Mouse (Mus musculus): ENCODE measurements around the gene Psmb7. TPM values are rescaled to one million over a fixed set of nuclear protein-coding genes. Genes with fewer than 3 reads are reported as not detected.

Psmb7 gene
- polyA plus RNA-seq, 1 experiment from 2014 or later: 234 TPM

GRCm38 (mm10) chr2:38560296-38561227 lies 83.3 kb downstream of the Psmb7 start:
- H3K36me3 ChIP-seq (ENCODE audit: control insufficient read depth, insufficient read depth, low read length): peaks cover 19% of the 10 kb centered on the region
- H3K9ac ChIP-seq (ENCODE audit: low read depth, low read length): no peak overlapping the region
- H3K27me3 ChIP-seq (replicated peaks; ENCODE audit: control insufficient read depth, insufficient read depth, low read length): no peaks in the 10 kb centered on the region
- 0 out of 2 replicates have a peak, but pooled peaks have one; percentile 16 for ATAC-seq
- H3K4me2 ChIP-seq (ENCODE audit: low read depth, low read length): no peak overlapping the region
- no peaks in the 10 kb centered on the region for H3K9me3 ChIP-seq (ENCODE audit: control insufficient read depth, low read length)
- H3K4me3 ChIP-seq (ENCODE audit: low read length): no peak overlapping the region
- no peak overlapping the region for H3K27ac ChIP-seq (ENCODE audit: low read length)
- WGBS: 74% methylated on average over 17 of the region's 17 CpGs
- H3K4me1 ChIP-seq (ENCODE audit: control insufficient read depth, insufficient read depth, low read length): no peaks in the 10 kb centered on the region

DNA sequence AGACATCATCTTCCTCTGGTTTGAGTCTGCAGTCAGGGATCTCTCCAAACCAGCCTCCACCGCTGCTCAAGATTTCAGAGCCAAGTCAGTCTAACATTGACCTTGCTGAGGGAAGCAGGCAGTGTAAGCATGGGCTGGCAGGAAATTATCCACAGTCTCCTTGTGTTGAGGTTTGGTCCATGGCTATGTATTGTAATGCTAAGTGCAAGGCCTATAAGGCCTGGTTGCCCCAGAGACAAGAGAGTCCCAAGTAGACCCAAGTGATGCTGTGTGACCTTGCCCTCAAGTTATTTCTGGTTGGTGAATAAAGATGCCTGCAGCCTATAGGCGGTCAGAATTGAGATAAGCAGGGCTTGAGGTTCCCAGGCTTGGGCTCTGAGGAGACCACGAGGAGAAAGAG lies 87.2 kb downstream of the Psmb7 start:
- ATAC-seq: no peak
- Histone ChIP-seq H3K9me3 (ENCODE audit: control insufficient read depth, low read length) (no peaks in the 10 kb centered on the region), H3K9ac (ENCODE audit: low read depth, low read length) (no peak overlapping the region), H3K4me3 (ENCODE audit: low read length) (no peak overlapping the region), H3K4me2 (ENCODE audit: low read depth, low read length) (no peak overlapping the region), H3K36me3 (ENCODE audit: control insufficient read depth, insufficient read depth, low read length) (peaks cover 11% of the 10 kb centered on the region), H3K27ac (ENCODE audit: low read length) (no peak overlapping the region), H3K27me3 (replicated peaks; ENCODE audit: control insufficient read depth, insufficient read depth, low read length) (no peaks in the 10 kb centered on the region), H3K4me1 (ENCODE audit: control insufficient read depth, insufficient read depth, low read length) (0 out of 2 replicates have a peak, but pooled peaks cover 3% of the 10 kb centered on the region)
- 88% methylated on average over 3 of the region's 3 CpGs for WGBS

- 89% methylated on average over 4 of the region's 4 CpGs for WGBS
Observed at GRCm38 (mm10) chr2:38555659-38556058, 88.2 kb downstream of the Psmb7 start.

DNA sequence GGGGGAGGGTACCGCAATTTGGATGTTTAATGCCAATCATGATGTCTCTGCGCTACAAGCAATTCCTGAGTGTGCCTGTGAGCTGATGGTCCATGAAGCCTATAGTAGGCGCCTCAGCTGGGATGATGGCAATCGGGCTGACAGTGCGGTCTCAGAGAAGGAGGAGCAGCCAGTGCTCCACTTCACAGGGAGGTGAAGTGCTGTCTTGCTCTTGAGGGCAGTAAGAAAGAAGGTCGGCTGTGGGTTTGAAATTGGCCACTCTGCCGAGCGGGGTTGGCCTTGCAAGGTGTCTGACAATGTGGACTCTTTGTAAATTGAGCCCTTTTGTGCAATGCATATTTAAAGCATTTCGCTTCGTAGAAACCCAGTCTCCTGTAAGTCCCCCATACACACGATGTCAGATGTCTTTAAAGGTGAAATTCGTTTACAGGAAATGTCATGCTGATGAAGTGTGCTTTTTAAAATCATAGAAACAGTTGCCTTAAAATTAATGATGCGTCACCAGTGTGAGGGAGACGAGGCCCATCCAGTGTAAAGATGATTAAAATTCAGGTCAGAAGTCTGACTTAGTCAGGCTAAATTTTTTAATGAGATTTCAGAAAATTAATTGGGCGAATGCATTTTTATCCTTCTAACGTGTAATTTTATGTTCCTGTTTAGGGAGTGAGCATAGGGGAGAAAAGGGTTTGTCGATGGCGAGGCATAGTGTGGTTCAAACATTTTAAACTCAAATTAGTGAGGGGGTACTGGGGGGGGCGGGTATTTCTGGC lies 89.5 kb downstream of the Psmb7 start:
- Histone ChIP-seq H3K27ac (ENCODE audit: low read length) (no peak overlapping the region), H3K9me3 (ENCODE audit: control insufficient read depth, low read length) (no peaks in the 10 kb centered on the region), H3K4me3 (ENCODE audit: low read length) (no peak overlapping the region), H3K27me3 (replicated peaks; ENCODE audit: control insufficient read depth, insufficient read depth, low read length) (no peaks in the 10 kb centered on the region), H3K9ac (ENCODE audit: low read depth, low read length) (no peak overlapping the region), H3K36me3 (ENCODE audit: control insufficient read depth, insufficient read depth, low read length) (peaks cover 8% of the 10 kb centered on the region), H3K4me1 (ENCODE audit: control insufficient read depth, insufficient read depth, low read length) (0 out of 2 replicates have a peak, but pooled peaks cover 3% of the 10 kb centered on the region), H3K4me2 (ENCODE audit: low read depth, low read length) (no peak overlapping the region)
- 62% methylated on average over 19 of the region's 19 CpGs for WGBS
- no peak for ATAC-seq

More at GRCm38 (mm10) chr2:38555659-38556058, 88.2 kb downstream of the Psmb7 start:
- no peaks in the 10 kb centered on the region for H3K27me3 ChIP-seq (replicated peaks; ENCODE audit: control insufficient read depth, insufficient read depth, low read length)
- 0 out of 2 replicates have a peak, but pooled peaks cover 3% of the 10 kb centered on the region for H3K4me1 ChIP-seq (ENCODE audit: control insufficient read depth, insufficient read depth, low read length)
- peaks cover 11% of the 10 kb centered on the region for H3K36me3 ChIP-seq (ENCODE audit: control insufficient read depth, insufficient read depth, low read length)
- H3K9me3 ChIP-seq (ENCODE audit: control insufficient read depth, low read length): no peaks in the 10 kb centered on the region
- no peak overlapping the region for H3K4me3 ChIP-seq (ENCODE audit: low read length)
- no peak overlapping the region for H3K4me2 ChIP-seq (ENCODE audit: low read depth, low read length)
- no peak overlapping the region for H3K9ac ChIP-seq (ENCODE audit: low read depth, low read length)
- H3K27ac ChIP-seq (ENCODE audit: low read length): no peak overlapping the region
- no peak for ATAC-seq

GRCm38 (mm10) chr2:38552004-38552443 lies 91.9 kb downstream of the Psmb7 start:
- ATAC-seq: no peak
- no peaks in the 10 kb centered on the region for H3K36me3 ChIP-seq (ENCODE audit: control insufficient read depth, insufficient read depth, low read length)
- H3K4me1 ChIP-seq (ENCODE audit: control insufficient read depth, insufficient read depth, low read length): peaks cover 3% of the 10 kb centered on the region; the same call in 1 of the 2 replicates
- H3K27me3 ChIP-seq (replicated peaks; ENCODE audit: control insufficient read depth, insufficient read depth, low read length): no peaks in the 10 kb centered on the region
- H3K9ac ChIP-seq (ENCODE audit: low read depth, low read length): no peak overlapping the region
- no peak overlapping the region for H3K4me2 ChIP-seq (ENCODE audit: low read depth, low read length)
- H3K4me3 ChIP-seq (ENCODE audit: low read length): no peak overlapping the region
- no peak overlapping the region for H3K27ac ChIP-seq (ENCODE audit: low read length)
- H3K9me3 ChIP-seq (ENCODE audit: control insufficient read depth, low read length): no peaks in the 10 kb centered on the region
- WGBS: 84% methylated on average over 15 of the region's 15 CpGs

DNA sequence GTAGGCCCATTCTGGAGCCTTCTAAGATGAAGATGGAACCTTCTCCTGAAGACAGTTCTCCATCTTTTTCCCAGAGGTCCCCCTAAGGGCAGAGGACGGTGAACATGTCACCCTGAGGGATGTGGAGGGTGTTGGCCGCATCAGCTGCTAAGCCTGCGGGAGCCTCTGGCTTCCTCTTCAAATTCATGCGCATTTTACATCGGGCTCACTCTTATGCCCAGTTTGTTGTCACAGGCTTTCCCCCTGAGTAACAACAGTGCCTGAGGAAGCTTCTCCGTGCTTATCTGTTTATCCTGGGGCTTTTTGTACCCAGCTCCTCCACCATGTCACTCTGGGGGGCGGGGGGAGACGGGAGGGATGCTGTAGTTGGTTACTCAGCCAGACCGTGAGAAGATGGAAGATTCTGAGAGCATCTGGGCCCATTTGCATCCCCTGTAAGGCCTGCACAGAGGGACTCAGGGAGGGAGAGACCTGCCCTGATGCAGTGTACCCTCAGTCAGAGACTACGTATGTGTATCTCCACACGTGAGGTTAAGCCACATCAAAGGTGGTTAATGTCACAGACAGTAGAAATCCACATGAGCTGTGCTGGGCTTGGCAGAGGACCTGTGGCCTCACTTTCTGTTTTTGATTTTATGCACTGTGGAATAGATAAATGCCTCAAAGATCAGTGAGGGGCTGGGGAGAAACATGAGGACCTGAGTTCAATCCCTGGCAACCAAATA lies 95.9 kb downstream of the Psmb7 start:
- Histone ChIP-seq H3K4me2 (ENCODE audit: low read depth, low read length) (no peak overlapping the region), H3K4me3 (ENCODE audit: low read length) (no peak overlapping the region), H3K4me1 (ENCODE audit: control insufficient read depth, insufficient read depth, low read length) (peaks cover 28% of the 10 kb centered on the region), H3K9ac (ENCODE audit: low read depth, low read length) (no peak overlapping the region), H3K27me3 (replicated peaks; ENCODE audit: control insufficient read depth, insufficient read depth, low read length) (no peaks in the 10 kb centered on the region), H3K9me3 (ENCODE audit: control insufficient read depth, low read length) (no peaks in the 10 kb centered on the region), H3K27ac (ENCODE audit: low read length) (no peak overlapping the region), H3K36me3 (ENCODE audit: control insufficient read depth, insufficient read depth, low read length) (no peaks in the 10 kb centered on the region)
- WGBS: 68% methylated on average over 11 of the region's 11 CpGs
- ATAC-seq: no peak

DNA sequence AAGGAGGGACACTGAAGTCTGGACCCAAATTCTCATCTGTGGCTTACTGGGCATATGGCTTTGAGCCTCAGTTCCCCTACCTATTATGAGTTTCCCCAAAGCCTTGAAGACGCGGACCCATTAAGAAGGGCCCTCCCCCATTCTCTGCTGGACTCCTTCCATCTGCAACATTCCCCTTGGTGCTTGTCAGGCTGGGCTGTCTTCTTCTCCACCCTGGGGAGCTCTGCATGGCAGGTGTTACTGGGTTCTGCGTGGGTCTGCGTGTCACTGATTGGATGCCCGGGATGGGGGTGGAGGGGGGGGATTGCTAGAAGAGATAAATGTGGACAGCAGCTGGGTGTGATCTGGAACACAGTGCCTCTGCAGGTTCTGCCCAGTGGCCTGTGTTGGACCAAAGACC lies 97.1 kb downstream of the Psmb7 start:
- Histone ChIP-seq H3K9ac (ENCODE audit: low read depth, low read length) (no peak overlapping the region), H3K4me3 (ENCODE audit: low read length) (no peak overlapping the region), H3K9me3 (ENCODE audit: control insufficient read depth, low read length) (no peaks in the 10 kb centered on the region), H3K27ac (ENCODE audit: low read length) (no peak overlapping the region), H3K27me3 (replicated peaks; ENCODE audit: control insufficient read depth, insufficient read depth, low read length) (no peaks in the 10 kb centered on the region), H3K4me1 (ENCODE audit: control insufficient read depth, insufficient read depth, low read length) (peaks cover 28% of the 10 kb centered on the region), H3K36me3 (ENCODE audit: control insufficient read depth, insufficient read depth, low read length) (no peaks in the 10 kb centered on the region), H3K4me2 (ENCODE audit: low read depth, low read length) (no peak overlapping the region)
- WGBS: 68% methylated on average over 5 of the region's 5 CpGs
- ATAC-seq: no peak

DNA sequence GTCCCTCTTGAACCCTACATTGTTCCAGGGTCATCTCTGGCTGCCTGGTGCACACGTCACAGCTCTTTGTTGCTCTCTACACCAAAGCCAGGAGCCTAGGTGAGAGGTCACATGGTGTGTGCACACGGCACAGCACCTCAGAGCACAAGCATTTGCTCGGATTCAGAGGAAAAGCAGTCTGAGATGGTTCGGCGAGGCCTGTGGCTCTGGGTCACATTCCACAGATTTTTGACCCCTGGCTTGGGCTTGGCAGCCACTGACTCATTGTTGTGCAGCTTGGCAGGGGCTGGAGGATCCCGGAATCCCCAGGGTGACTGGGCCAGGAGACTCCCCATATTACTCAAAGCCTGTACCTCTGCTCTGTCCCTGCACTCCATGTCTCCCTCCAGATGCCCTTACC lies 97.7 kb downstream of the Psmb7 start:
- H3K4me3 ChIP-seq (ENCODE audit: low read length): no peak overlapping the region
- no peak overlapping the region for H3K4me2 ChIP-seq (ENCODE audit: low read depth, low read length)
- no peaks in the 10 kb centered on the region for H3K27me3 ChIP-seq (replicated peaks; ENCODE audit: control insufficient read depth, insufficient read depth, low read length)
- peaks cover 29% of the 10 kb centered on the region for H3K4me1 ChIP-seq (ENCODE audit: control insufficient read depth, insufficient read depth, low read length)
- H3K9ac ChIP-seq (ENCODE audit: low read depth, low read length): no peak overlapping the region
- ATAC-seq: peak; percentile 39; the same call in 1 of the 2 replicates
- no peaks in the 10 kb centered on the region for H3K36me3 ChIP-seq (ENCODE audit: control insufficient read depth, insufficient read depth, low read length)
- H3K9me3 ChIP-seq (ENCODE audit: control insufficient read depth, low read length): no peaks in the 10 kb centered on the region
- 28% methylated on average over 6 of the region's 6 CpGs for WGBS
- no peak overlapping the region for H3K27ac ChIP-seq (ENCODE audit: low read length)

- Histone ChIP-seq H3K27me3 (replicated peaks; ENCODE audit: control insufficient read depth, insufficient read depth, low read length) (no peaks in the 10 kb centered on the region), H3K9ac (ENCODE audit: low read depth, low read length) (no peak overlapping the region), H3K36me3 (ENCODE audit: control insufficient read depth, insufficient read depth, low read length) (no peaks in the 10 kb centered on the region), H3K9me3 (ENCODE audit: control insufficient read depth, low read length) (no peaks in the 10 kb centered on the region), H3K4me1 (ENCODE audit: control insufficient read depth, insufficient read depth, low read length) (peaks cover 34% of the 10 kb centered on the region), H3K4me2 (ENCODE audit: low read depth, low read length) (no peak overlapping the region), H3K27ac (ENCODE audit: low read length) (no peak overlapping the region), H3K4me3 (ENCODE audit: low read length) (no peak overlapping the region)
- ATAC-seq: no peak
Observed at GRCm38 (mm10) chr2:38545706-38546105, 98.2 kb downstream of the Psmb7 start.
